Mouse (Mus musculus) kidney, postnatal 25 days (tissue): ENCODE data around the gene Cela1.
A peak's percentile ranks its signal among the peaks of the same experiment; 100 is the strongest.

Source experiments
- DNase-seq, 2 experiments: peaks; one replicate each; pipeline ENCODE4 v3.0.0; 2021; ENCODE audit warnings: mixed read lengths in 2 of 2

Cela1 gene

DNA sequence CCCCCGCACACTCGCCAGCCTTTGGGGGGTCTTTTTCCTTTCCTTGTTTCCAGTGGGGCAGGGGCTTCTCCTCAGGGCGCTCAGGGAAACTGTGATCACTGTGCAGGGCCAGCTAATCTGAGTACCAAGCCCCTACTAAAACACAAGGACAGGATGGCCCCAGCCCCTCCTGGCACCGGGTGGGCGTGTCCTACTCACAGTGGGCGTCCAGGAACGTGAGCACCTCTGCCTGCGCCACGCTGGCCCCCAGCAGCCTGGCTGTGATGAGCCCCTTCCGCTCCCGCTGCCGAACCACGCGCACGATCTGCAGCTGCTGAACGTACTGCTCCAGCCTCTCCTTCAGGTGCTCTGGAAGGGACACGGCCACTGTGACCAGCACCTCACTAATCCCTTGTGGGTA lies 16.2 kb upstream of the Cela1 start:
- no peak for DNase-seq

- DNase-seq = no peak
Measured at GRCm38 (mm10) chr15:100701856-100702255, 14.1 kb upstream of the Cela1 start.

DNA sequence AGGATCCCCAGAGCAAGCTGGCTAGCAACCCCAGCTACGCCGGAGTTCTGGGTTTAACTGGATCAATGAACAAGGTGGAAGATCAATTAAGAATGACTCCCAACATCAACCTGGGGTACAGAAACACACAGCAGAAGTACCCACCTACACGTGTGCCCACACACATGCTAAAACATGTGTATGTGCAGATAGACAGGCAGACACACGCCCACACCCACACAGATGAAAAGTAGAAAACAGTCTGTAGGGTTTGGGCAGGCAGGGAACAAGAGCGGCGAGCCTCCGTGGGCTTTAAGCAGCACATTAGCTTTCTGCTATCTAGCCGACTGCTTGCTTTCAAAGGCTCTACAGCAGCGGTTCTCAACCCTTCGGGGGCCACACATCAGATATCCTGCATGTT lies 13.4 kb upstream of the Cela1 start:
- DNase-seq = no peak

DNA sequence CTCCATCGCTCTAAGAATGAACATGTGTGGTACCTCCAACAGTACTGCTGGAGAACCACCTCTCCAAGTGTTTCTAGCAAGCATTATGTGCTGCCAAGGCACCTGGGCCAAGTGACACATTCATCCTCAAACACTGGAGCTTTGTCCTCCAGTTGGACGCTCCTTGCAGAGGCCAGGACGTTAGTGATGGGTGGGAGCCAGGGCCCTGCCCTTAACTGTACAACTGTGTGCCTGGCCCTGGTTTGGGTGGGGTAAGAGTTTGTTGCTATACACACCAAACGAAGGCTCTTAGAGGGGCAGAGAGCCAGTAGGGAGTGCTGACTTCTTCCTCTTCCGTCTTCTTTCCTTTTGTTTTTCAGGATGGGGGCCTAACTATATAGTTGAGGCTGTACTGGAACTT lies 12.7 kb upstream of the Cela1 start:
- DNase-seq = no peak

- no peak for DNase-seq
Measured at GRCm38 (mm10) chr15:100699386-100699785, 11.7 kb upstream of the Cela1 start.

DNA sequence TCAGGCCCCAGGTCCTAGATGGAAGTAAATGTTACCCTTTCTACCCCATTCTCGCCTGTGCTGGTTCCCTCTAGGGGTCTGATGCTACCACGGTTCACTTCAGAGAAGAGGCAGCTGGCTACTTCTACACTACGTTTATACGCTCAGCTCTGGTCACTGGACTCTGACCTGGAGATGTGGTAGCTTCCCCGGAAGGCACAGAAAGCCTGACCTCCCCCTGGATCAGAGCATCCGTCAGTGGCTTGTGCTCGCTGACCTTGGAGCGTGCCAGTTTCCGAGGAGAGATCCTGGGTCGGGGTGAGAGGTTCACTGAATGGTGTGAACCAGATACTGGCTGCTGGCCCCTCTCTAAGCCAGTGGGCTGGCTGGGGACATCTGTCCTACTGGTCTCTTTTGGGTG lies 10.4 kb upstream of the Cela1 start:
- DNase-seq = peak; percentile 28 to 64

GRCm38 (mm10) chr15:100694406-100694805 lies 6.7 kb upstream of the Cela1 start:
- DNase-seq = no peak

DNA sequence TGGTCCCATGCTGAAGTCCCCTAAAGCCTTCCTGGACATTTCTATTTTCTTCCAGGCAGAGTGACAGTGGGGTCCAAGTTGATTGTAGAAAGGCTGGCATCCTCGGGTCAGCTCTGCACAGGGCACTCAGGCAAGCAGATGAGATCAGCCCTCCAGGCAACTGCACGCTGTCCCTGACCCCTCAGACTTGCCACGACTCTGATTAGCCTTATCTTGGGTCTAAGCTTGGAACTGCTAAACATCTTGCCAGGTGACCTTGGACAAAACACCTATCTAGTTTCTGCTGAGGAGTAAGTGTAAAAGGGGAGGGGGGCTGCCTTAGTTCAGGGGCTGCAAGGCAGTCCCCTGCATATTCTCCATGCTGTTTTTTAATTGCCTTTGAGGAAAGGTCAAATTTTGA lies 4.3 kb upstream of the Cela1 start:
- DNase-seq = no peak

GRCm38 (mm10) chr15:100686989-100687388 lies 732 bp downstream of the Cela1 start:
- DNase-seq = no peak

- DNase-seq = no peak
Measured at GRCm38 (mm10) chr15:100686434-100686833, 1.3 kb downstream of the Cela1 start.

DNA sequence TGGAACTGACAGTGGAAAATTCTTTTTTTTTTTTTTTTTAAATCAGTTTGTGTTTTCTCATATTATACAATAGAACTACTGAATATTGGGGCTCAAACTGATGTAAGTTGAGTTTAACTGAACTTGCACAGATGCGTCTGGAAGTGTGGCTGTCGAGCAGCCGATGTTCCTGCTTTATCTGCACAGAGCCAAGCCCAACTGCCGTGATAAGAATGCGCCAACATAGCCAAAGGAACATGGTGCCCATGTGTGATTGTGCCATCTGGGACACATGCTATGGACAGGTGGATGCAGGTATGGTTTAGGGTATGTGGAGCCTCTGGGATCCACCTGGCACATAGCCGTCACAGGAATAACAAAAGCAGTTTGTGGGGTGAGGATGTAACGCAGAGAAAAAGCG lies 1.9 kb downstream of the Cela1 start:
- no peak for DNase-seq

DNA sequence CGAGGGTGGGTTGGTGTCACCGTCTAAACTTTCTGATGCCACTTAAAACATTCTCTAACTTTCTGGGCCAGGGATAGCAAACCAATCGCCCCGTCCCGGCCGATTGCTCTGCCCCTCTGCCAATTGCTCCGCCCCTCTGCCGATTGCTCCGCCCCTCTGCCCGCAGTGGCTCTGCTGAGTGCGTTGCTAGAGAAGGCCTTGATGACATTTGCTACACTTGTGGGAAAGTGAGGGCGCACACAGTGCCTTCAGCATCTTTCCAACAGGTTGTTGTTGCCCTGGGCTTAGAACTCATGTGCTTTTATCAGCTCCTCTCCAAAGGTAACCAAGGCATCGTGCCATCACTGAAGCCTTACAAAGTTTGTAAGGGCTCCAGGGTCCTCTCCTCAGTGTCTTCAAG lies 2.5 kb downstream of the Cela1 start:
- no peak for DNase-seq

DNA sequence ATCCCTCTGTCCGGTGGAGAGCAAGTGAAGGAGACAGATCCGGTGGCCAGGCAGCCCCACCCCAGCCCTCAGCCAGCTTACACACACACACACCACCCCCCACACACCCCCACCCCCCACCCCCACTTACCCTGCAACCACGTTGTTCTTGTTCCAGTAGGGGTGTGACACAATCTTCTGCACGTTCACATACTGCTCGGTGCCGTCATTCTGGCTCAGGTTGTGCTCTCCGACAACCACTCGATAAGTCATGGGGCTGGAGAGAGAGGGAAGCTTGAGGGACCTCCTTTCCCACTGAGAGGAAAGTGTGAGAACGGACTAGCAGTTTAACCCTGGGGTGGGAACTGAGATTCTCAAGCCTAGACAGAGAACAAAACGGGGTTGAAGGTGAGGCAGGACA lies 3.3 kb downstream of the Cela1 start:
- DNase-seq = no peak

- peak; percentile 84 to 93 for DNase-seq
Measured at GRCm38 (mm10) chr15:100683041-100683440, 4.7 kb downstream of the Cela1 start.

GRCm38 (mm10) chr15:100681770-100682169 lies 6.0 kb downstream of the Cela1 start:
- peak; percentile 74 to 87 for DNase-seq

DNA sequence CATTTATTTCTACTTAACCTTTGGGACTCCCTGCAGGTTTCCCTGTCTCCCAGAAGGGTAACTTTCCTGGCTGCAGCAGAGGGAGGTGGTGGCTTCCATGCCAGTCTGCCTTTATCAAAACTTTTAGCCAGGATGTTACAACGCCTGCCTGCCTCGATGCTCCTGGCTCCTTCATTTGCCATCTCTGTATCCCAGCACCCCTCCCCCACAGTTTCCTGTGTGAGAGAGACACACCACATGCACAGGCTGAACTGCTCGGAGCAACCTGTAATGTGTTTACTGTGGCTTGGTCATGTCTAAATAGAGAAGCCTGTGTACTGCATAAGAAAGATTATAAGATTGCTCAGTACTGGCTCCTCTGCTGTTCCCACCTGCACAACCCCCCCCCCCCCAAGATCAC lies 7.3 kb downstream of the Cela1 start:
- peak in 1 of 2 experiments; percentile 53 for DNase-seq

GRCm38 (mm10) chr15:100679005-100679404 lies 8.7 kb downstream of the Cela1 start:
- peak; percentile 74 to 92 for DNase-seq

DNA sequence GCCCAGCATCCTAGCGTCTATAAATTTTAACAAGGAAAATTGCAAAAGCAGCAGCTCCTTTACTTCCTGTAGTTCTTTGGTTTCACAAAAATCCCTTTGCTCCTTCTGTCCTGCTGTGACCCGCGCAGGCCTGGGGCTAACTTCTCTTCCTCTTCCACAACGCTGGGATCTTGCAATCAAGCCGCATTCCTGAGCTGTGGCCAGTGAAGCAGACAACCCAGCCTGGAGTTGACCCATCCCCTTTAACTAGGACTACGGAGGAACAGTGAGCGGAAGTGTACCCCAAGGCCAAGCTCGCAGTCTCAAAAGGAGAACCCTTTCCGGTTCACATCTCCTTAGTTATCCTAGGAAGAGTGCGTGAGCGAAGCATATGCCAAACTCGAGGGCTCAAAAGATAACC lies 9.1 kb downstream of the Cela1 start:
- DNase-seq = peak; percentile 77 to 92

GRCm38 (mm10) chr15:100677675-100678074 lies 10.0 kb downstream of the Cela1 start:
- DNase-seq = no peak

GRCm38 (mm10) chr15:100676521-100676920 lies 11.2 kb downstream of the Cela1 start:
- no peak for DNase-seq

GRCm38 (mm10) chr15:100675486-100675885 lies 12.2 kb downstream of the Cela1 start:
- no peak for DNase-seq

- no peak for DNase-seq
Measured at GRCm38 (mm10) chr15:100674566-100674965, 13.2 kb downstream of the Cela1 start.

DNA sequence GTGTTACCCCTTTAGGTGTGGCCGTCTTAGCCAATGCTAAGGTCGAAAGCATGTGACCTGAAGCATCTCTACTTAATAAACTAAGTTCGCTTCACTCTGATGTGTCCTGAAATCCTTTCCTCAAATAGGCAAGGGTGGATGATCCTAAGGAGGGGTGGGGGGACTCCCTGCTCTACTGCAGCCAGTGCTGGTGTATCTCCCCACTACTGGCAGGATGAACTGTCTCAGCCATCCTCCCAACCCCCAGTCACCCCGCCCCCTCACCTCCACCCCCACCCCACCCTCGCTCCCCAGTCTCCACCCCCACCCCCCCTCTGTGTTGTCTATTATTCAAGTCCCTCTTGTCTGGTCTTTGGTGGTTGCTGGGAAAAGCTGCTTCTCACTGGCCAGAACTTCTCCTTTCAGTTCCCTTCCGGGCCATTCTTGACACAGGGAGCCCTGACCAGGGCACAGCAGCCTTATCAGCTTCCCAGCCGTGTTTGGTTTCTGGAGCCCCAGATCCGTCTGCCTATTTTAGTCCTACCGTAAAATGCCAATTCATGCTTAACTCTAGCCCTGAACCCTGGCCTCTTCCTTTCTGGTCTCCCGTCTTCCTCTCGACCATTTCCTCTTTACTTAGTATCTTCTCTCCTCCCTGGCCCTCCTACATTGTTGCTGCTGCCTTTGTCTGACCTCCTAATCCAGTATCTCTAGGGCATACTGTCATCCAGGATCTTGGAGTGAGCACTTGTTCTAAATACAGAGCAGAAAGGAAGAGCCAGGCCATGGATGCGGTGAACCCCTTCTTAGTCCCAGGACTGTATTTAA lies 13.9 kb downstream of the Cela1 start:
- no peak for DNase-seq

- no peak for DNase-seq
Measured at GRCm38 (mm10) chr15:100670833-100671232, 16.9 kb downstream of the Cela1 start.

- no peak for DNase-seq
Measured at GRCm38 (mm10) chr15:100670004-100670403, 17.7 kb downstream of the Cela1 start.
